Mouse (Mus musculus) central nervous system, embryonic 11.5 days (tissue): ENCODE measurements around the gene Zzef1. TPM values are rescaled to one million over a fixed set of nuclear protein-coding genes. Genes with fewer than 3 reads are reported as not detected.

Experiments
- polyA plus RNA-seq: library from polyadenylated mRNA; depleted of rRNA; stranded (reverse); fragments of >200 nt; gene quantifications from 2 replicates; pipeline ENCODE4 v1.2.3, GENCODE M21; 2012; rRNA removed

Zzef1 gene
- 14.6 and 19.9 TPM in 2 replicates for polyA plus RNA-seq

DNA sequence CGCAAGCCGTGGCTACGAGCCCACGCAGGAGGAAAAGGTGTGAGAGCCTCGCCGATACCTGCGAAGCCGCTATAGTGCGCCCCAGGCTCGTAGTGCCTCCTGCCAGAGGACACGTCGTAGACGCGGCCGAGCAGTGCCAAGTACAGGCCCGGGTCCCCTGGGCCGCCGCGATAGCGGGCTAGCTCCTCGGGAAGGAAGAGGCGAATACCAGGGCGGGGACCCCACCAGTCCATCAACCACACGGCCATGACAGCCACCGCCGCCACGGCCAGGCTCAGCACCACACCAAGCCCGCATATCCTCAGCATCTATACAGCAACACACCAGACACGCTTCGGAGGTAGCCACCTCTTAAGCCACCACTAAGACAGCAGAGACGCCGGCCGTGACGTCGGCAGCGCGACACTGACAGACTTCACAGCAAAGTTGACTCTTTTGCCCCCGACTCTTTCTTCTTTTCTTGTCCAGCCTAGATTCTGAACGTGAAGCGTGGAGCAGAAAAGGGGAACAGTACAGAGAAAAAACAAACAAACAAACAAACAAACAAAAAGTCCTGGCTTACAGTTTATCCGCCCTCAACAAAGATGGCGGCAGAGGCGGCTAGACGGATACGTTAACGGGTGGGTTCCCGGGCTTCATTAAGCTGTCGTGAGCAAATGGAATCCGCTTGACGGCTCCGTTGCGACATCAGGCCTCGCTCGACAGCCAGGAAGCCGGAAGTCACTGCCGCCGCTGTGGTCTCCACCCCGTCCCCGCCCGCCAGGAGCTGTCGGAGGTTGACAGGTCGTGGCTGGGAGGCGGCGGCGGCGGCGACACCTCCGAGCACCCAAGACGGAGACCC is at the start of gene Zzef1, which contains the start of gene Cyb5d2:
Gene Zzef1 (plus strand): TSS at position 772 of the 841 bp plus-strand sequence.
Gene Cyb5d2 (minus strand): TSS at position 688 of the 841 bp plus-strand sequence.

DNA sequence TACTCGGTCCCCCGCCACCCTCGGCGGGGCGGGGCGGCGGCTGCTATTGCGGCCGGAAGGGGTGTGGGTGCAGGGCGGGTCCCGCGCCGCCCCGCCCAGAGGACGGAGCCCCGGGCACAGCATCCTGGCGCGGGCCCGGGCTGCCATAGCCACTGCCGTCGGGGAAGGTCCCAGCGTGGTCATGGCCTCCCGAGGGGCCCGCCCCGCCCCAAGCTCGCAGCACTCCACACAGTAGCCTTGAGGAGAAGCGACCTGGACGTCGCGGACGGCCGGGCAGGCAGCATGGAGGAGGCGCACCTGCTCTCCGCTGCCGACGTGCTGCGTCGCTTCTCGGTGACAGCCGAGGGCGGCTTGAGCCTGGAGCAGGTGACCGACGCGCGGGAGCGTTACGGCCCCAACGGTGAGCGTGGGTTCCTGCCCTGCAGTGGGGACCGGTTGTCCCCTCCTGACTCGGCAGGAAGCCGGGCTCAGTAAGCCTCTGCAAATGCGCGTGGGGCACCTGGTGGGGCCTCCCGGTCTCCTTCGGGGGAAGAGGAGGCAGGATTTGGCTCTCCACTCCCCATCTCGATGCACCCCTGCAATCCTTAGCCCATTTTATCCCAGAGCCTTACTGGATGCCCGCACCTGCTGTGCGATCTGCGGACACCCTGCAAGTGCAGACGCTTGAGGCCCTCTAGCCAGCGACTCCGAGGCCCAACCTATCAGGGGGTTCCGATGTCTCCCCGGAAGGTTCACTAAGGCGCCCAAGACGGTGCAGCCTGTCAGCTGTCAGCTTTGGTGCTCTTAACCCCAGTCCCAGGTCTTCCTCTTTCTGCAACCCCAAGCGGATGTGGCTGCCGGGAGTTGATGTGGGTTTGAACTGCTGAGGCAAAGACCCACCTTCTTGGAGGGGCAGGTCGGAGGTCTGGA is 165.3 kb downstream of the Zzef1 start, which contains the start of gene Atp2a3:
Gene Atp2a3 (plus strand): TSS at position 98 of the 909 bp plus-strand sequence.

Other genes starting within 250 kb of the Zzef1 start
- gene Spns3, start 245.7 kb upstream of the Zzef1 start, polyA plus RNA-seq = 0.19 and 0.30 TPM in 2 replicates
- gene Ube2g1, start 188.9 kb upstream of the Zzef1 start, polyA plus RNA-seq = 33.5 and 46.3 TPM in 2 replicates
- gene Ankfy1, start 106.2 kb upstream of the Zzef1 start, polyA plus RNA-seq = 24.4 and 36.1 TPM in 2 replicates
- 4.3 and 4.4 TPM in 2 replicates for gene Cyb5d2, start 84 bp upstream of the Zzef1 start, polyA plus RNA-seq
- 2.1 and 2.4 TPM in 2 replicates for gene Atp2a3, start 164.9 kb downstream of the Zzef1 start, polyA plus RNA-seq
- 1.2 and 1.7 TPM in 2 replicates for gene P2rx1, start 202.9 kb downstream of the Zzef1 start, polyA plus RNA-seq
- 5.3 and 7.2 TPM in 2 replicates for gene Camkk1, start 222.8 kb downstream of the Zzef1 start, polyA plus RNA-seq